Mouse (Mus musculus) mature B cell (primary cell): ENCODE results near the gene Pbld2.
"Not testable (repeated sequence)": the region's sequence is repeated elsewhere in the genome, so short reads cannot be mapped to it uniquely, and the experiment has no call there.

Source experiments
- in situ Hi-C: fragments of 300-500 bp; cut with MboI; formaldehyde crosslinking; loops from 2 replicates; pipeline ENCODE4 v1.14.3; 2019

Gene Pbld2

DNA sequence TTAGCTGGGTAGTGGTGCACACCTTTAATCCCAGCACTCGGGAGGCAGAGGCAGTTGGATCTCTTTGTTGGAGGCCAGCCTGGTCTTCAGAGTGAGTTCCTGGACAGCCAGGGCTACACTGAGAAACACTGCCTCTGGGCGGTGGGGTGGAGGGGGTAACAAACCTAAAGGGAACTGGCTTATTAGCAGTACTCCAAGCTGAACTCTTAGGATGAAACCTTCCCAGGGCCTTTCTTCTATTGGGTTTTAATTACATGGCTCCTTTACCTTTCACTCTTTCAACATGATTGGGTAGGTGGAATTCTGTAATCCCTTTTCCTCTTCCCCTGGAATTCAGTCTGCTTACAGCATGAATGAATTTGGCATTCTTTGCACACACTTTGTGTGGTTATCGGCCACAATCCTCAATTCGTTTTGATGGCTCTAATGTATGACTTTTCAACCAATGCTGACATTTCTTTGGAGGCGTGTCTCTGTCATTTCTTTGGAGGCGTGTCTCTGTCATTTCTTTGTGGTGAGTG is 1.4 kb downstream of the Pbld2 start:
- in situ Hi-C loops = no loop called here

GRCm38 (mm10) chr10:63026156-63026794 is 2.2 kb downstream of the Pbld2 start:
- in situ Hi-C loops = no loop called here

- in situ Hi-C loops = no loop called here
Observed at GRCm38 (mm10) chr10:63026795-63027160, 2.7 kb downstream of the Pbld2 start.

DNA sequence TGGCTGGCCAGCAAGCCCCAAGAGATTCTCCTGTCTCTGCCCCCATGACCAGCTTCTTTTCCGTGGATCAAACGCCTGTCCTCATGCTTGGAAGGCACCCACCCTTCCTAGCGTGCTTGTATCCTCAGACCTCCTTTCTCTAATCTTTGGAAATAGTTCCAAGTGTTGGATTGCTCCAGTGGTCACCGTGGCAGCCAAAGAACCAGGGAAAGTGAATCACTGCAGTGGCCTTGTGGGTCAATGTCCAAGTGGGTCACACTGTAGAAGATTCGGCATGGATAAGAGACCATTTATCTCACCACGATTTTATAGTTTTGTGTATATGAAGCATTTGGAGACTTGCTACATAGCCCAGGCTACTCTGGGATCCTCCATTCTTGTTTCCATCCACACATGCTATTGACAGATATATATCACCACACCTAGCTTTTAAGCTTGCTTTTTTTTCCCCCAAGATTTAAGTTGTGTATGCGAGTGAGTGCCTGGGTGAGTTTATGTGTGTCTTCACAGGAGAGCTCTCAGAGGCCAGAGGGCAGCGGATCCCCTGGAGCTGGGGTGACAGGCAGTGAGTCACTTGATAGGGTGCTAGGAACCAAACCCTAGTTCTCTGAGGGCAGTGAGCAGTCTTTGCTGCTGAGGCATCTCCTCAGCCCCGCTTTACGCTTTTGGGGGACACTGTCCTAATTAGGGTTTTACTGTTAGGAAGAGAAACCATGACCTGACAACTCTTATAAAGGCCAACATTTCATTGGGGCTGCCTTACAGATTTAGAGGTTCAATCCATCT is 3.5 kb downstream of the Pbld2 start:
- in situ Hi-C loops = no loop called here

GRCm38 (mm10) chr10:63028396-63028795 is 4.3 kb downstream of the Pbld2 start:
- in situ Hi-C loops = no loop called here

DNA sequence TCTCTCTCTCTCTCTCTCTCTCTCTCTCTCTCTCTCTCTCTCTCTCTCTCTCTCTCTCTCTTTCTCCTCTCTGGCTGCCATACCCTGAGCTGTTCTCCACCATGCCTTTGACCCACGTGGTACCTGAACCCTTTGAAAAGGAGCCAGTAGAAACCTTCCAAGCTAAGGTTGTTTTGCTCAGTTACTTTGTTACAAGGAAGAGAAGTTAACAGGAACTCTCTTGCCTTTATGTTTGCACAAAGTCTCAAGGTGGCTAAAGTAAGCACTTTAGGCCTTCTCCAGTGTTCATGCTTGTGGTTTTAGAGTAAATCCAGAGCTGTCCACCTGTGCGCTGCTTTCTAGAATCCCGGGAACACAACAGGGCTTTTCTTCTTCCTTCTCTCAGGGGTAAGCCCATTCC is 8.2 kb downstream of the Pbld2 start:
- in situ Hi-C loops = no loop called here

- in situ Hi-C loops = no loop called here
Observed at GRCm38 (mm10) chr10:63032956-63033355, 8.8 kb downstream of the Pbld2 start.

DNA sequence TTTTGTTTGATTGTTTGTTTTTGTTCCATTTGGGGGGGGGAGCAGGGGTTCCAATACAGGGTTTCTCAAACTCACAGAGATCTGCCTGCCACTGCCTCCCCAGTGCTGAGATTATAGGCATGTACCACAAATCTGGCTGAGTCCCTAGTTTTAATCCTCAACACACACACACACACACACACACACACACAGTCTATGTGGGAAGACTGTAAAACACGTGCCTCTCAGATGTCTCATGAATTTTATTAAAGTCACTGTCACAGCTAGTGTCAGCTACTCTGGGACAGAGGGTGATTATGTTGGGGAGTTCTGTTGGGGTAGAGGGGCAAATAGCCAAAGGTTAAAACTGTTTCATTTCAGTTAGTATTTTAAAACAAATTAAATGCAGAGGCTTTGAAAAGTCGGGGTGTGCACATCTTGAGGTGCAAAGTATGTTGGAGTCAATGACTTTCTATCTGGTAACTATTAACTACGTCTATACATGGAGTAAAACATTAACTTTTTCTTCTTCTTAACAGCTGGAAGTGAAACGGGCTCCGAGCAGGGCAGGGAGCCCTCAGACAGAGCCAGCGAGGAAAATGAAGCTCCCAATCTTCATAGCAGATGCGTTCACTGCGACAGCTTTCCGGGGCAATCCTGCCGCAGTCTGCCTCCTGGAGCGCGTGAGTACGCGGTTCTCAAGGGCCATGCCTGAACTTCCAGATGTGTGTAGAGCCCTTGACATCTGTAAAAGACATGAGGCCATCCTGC is 14.6 kb downstream of the Pbld2 start:
- in situ Hi-C loops = no loop called here

- in situ Hi-C loops = no loop called here
Observed at GRCm38 (mm10) chr10:63039867-63040628, 15.9 kb downstream of the Pbld2 start.

GRCm38 (mm10) chr10:63043154-63043553 is 19.0 kb downstream of the Pbld2 start:
- in situ Hi-C loops = no loop called here

- in situ Hi-C loops = no loop called here
Observed at GRCm38 (mm10) chr10:63047751-63048150, 23.6 kb downstream of the Pbld2 start.

DNA sequence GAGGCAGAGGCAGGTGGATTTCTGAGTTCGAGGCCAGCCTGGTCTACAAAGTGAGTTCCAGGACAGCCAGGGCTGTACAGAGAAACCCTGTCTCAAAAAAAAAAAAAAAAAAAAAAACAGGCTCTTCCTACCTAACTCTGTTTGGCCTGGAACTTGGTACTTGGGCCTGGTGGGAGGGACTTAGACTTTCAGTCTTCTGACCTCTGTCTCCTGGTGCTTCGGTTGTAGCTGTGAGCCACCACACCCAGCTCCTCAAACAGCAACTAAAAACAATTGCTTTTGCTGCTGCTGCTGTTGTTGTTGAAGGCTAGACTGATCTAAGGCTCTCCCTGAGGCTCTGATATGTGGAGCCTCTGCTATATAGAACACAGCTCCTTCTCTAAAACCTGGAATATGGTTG is 25.0 kb downstream of the Pbld2 start:
- in situ Hi-C loops = no loop called here

GRCm38 (mm10) chr10:63051267-63051666 is 27.2 kb downstream of the Pbld2 start:
- in situ Hi-C loops = no loop called here

DNA sequence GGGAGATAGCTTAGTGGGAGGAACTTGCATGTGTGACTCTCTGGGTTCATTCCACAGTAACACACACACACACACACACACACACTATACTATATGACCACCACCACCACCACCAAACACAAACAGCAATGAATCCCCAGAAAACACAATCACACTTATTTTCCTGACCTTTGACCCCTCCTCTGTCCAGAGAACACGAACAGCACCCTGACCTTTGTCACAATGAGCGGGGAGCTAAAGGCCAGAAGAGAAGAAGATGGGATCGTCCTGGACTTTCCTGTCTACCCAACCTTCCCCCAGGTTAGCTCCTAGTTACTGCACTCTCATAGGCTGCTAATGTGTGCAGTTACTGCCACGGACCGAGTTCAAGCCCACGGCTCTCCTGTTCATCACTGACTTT is 27.9 kb downstream of the Pbld2 start:
- in situ Hi-C loops = no loop called here

- in situ Hi-C loops = no loop called here
Observed at GRCm38 (mm10) chr10:63053007-63053406, 28.9 kb downstream of the Pbld2 start.

DNA sequence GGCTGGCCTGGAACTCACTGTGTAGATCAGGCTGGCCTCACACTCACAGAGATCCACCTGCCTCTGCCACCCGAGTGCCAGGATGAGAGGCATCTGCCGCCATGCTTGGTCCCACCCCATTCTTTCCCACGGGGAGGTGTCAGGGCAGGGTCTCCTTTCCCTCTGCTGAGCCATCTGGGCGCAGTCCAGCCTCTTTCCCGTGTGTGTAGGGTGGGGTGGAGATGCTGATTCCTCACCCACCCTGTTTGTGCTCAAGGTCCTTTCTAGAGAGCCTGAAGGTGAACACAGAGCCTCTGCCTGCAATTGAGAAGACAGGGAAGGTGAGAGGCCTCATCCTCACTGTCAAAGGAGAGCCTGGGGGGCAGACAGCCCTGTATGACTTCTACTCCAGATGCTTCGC is 30.0 kb downstream of the Pbld2 start:
- in situ Hi-C loops = not testable (repeated sequence)

DNA sequence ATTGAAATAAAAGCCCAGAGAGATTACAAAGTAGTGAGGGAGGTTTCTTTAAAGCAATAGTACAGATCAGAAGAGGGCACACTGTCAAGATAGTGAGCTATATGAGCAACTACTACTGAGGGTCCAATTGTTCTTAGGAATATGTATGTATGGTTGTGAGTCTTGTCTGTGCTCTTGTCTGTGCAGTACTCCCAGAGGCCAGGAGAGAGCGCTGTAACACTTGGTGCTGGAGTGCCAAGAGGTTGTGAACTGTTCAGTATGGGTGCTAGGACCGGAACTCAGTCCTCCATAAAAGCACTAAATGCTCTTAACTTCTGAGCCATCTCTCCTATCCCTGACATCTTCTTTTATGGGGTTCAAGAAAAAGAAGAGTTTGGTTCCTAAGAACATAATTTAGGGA is 30.5 kb downstream of the Pbld2 start:
- in situ Hi-C loops = no loop called here

DNA sequence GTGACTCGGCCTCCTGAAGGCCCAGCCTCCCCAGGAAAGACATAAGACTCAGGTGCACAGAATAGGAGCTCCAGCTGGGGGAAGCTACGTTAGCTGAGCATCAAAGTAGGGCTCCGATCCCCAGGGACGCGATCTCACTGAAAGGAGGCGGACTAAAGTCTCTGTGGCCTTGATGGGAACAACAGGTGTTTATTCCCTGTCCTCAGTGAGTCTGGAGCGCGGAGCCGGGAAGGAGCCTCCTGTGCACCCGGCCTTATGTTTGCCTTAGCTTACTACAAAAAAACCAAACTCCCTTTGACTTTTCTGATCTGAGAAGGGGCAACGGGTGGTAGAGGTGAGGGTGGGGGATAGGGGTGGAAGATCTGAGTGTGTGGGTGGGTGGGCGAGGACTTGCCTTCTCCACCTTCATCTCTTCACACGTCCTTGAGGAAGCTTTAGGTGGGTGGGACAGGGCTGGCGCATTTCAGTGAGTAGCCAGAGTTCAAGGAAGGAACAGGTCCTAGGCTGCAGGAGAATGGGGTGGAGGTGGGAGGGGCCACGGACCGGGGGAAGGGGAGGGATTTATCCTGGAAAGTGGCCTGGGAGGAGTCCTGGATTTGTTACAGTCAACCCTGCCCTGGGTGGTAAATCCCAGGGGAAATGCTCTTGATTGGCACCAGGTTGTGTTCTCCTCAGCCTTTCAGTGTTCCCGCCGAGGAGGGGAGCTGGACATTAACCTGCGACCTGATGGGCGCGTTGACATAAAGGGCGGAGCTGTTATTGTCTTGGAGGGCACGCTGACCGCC is 33.0 kb downstream of the Pbld2 start:
- in situ Hi-C loops = no loop called here

DNA sequence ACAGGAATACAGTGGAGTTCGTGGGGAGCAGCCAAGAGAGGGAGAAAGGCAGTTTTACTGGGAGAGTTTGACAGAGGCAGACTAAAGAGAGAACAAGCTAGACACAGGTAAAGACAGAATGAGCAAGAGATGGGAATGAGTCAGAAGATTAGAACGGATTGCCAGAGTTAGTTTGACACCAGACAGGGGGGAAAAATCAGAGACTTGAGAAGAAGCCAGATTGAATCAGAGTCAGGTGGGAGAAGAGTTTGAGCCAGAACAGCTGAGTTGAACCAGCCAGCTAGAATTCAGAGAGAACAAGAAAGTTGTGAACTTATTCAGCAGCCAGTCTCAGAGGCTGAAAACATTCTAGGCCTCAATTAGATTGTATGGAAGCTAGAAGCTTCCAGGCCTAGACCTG is 35.7 kb downstream of the Pbld2 start, which contains the start of gene Pbld1:
Pbld1 (plus strand) TSS at position 301 of the 400 bp plus-strand sequence.
- in situ Hi-C loops = no loop called here

GRCm38 (mm10) chr10:63060406-63060805 is 36.3 kb downstream of the Pbld2 start:
- in situ Hi-C loops = no loop called here

GRCm38 (mm10) chr10:63061266-63061665 is 37.2 kb downstream of the Pbld2 start:
- in situ Hi-C loops = no loop called here
